Mouse (Mus musculus): ENCODE data around the gene Stac3. TPM values are rescaled to one million over a fixed set of nuclear protein-coding genes. Genes with fewer than 3 reads are reported as not detected.
A peak's percentile ranks its signal among the peaks of the same experiment; 100 is the strongest.

The Stac3 gene
- total RNA-seq, 2 experiments from 2014 or later, result 5.1 to 5.2 TPM

DNA sequence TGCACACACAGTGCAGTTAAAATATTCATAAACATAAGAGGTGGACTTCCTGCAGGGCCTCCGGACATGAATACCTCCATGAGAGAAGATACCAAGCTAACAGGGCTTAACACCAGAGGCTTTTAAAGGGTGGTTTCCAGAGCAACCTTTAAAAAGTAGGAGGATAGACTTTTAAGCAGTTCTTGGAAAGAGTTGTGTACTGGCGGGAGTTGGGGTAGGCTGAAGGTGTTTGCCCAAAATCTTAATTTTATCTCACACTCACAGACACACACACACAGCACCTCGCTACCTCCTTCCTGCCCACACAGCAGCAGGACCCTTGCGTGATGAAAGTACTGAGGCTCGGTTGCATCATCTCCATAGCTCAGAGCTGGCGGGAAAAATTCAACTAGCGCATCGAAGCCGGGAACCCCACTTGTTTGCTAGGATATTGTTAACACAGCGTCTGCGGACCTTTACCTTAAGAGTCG lies 20.2 kb downstream of the Stac3 start:
- DNase-seq, result no peak
- intact Hi-C loops (cut with DNase I), result no loop called here

GRCm38 (mm10) chr10:127522088-127522581 lies 20.6 kb downstream of the Stac3 start, which contains the start of gene Shmt2:
TSS of gene Shmt2 (minus strand) at chr10:127522444.
- intact Hi-C loops (cut with DNase I), result no loop called here

DNA sequence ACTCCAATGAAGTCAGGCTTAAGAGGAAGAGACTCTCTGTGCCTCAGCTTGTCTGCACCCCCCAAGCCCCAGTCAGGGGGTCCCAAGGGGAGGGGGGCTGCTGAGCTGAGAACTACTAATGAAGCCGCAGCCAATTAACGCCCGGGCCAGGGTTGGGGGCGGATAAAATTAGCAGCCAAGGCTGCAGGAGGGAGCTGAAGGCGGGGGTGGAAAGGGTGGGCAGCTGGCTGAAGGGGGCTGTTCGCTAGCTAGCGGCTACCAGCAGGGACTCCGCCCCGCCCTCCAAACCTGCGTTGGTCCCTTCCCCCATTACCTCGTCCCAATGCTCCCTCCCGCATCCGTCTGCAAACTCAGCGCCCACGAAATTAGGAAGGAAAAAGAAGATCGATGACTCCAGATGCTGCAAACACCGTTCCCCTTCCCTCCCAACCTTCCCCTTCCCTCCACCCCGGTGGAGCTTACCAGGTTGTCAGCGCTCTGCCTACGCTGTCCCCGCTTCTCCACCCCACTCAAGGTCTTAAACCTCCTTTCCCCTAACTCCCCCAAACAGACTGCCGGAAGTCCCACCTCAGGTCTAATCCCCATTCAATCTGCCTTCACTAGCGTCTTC lies 23.3 kb downstream of the Stac3 start:
- no peak for DNase-seq
- intact Hi-C loops (cut with DNase I), result no loop called here

More at GRCm38 (mm10) chr10:127522088-127522581, 20.6 kb downstream of the Stac3 start, which contains the start of gene Shmt2:
- DNase-seq, result peak; percentile 91

GRCm38 (mm10) chr10:127526048-127526447 lies 24.6 kb downstream of the Stac3 start:
- intact Hi-C loops (cut with DNase I), result no loop called here
- no peak for DNase-seq

GRCm38 (mm10) chr10:127526681-127527080 lies 25.2 kb downstream of the Stac3 start:
- intact Hi-C loops (cut with DNase I), result no loop called here
- DNase-seq, result peak; percentile 79

GRCm38 (mm10) chr10:127527481-127527880 lies 26.0 kb downstream of the Stac3 start:
- no peak for DNase-seq
- intact Hi-C loops (cut with DNase I), result no loop called here

DNA sequence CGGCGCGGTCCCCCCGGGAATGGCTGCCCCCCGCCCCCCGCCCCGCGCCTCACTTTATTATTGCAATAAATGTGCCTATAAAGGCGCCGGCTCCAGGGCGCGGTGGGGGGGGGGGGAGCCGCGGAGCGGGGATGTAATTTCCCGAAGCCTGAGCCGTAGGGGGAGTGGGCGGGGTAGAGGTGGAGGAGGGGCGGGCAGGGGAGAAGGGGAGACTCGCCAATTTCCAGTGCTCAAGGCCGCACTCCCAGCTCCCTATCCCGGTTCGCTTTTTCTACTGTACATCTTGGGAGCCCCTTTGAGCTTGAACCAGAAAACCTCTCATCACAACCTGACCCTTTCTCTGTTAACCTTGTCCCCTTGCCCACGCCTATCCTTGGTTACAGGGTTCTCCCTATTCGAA lies 29.5 kb downstream of the Stac3 start:
- intact Hi-C loops (cut with DNase I), result loop anchor here (10.0 kb wide), 1 partner anchor 196 kb away; no protein-coding TSS in a partner anchor
- DNase-seq, result no peak

DNA sequence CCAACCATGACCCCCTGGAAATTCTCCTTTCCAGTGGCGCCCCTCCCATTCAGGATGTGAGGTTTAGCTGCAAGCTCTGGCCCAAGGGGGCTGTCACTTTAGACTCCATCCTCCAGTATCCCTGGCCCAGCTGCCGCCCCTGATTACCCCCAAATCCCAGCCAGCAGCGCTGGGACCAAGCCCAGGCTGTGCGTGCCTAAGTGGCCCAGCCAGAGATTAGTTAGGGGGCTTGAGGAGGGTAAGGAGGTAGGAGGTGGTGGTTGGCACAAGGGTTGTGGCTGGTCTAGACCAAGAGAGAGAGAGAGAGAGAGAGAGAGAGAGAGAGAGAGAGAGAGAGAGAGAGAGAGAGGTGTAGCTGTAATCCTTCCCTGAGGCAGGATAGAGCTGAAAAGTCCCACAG lies 30.1 kb downstream of the Stac3 start:
- intact Hi-C loops (cut with DNase I), result loop anchor here (10.0 kb wide), 1 partner anchor 197 kb away; no protein-coding TSS in a partner anchor
- DNase-seq, result no peak

- intact Hi-C loops (cut with DNase I), result loop anchor here (10.0 kb wide), 1 partner anchor 199 kb away; no protein-coding TSS in a partner anchor
- peak; percentile 63 for DNase-seq
Observed at GRCm38 (mm10) chr10:127534036-127534928, 32.8 kb downstream of the Stac3 start, which contains the start of gene Nxph4. TSS of gene Nxph4 (minus strand) at chr10:127534559.

- no peak for DNase-seq
- intact Hi-C loops (cut with DNase I), result loop anchor here (10.0 kb wide), 1 partner anchor 200 kb away; no protein-coding TSS in a partner anchor
Observed at GRCm38 (mm10) chr10:127534929-127535384, 33.5 kb downstream of the Stac3 start.

DNA sequence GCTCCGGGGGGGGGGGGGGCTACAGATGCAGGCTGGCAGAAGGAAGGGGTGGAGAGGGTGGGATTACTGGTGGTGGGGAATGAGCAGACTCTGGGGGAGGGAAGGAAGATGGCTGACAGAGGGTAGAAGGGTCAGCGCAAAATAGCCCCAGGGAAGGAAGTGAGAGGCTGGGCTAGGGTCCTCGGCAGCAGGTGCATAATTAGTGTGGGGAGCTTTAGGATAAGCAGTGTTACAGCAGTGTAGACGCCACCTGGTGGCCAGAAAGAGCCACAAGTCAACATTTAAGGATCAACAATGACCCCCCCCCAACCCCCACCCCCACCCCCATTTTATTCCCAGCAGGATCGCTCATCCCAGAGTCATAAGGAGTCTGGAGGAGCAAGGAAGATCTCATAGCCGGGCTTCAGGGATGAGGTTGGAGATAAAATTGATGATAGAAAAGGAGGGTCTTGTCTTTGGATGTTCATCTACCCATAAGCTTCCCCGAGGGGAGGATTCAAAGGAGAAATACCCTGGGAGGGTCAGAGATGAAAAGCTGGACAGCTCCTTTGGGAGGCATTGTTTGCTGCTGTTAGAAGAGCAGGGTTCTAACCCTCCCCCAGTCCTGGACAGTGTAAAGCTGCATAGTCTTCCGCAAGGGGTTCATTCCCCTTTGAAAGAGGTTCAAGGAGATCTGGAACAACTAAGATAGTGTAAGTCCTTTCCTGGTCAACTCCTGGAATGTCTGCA lies 35.3 kb downstream of the Stac3 start:
- peak; percentile 74 for DNase-seq
- intact Hi-C loops (cut with DNase I), result loop anchor here (10.0 kb wide), 1 partner anchor 202 kb away; no protein-coding TSS in a partner anchor

DNA sequence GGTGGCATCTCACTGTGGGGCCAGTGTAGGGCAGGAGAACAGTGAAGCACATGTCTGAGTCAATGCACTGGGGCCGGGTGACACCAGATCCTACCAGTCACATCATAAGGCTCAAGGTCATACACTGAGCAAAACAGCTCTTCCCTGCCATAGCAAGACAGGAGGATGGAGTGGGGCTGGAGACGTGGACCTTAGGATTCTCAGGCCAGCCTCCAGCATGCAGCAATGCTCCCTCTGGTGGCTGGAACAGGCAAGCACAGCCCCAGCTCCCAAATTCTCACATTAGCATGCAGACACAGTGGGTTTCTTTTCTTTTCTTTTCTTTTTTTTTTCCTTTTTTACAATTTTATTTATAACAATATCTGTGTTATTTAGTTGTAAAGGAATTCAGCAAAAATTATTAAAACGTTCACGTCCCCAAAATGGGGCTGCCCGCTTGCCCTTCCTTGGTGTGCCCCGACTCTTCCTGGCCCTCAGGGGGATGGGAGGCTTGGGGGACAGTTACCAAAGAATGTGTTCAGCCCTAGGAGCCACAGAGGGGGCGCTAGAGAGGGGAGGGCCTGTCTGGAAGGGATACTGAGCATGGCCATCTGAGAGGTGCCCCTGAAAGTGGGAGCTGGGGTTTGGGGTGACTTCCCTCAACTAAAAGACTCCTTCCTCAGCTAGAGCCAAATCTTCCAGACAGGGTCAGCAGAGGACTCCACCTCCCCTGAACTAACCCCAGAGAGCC lies 36.5 kb downstream of the Stac3 start:
- intact Hi-C loops (cut with DNase I), result loop anchor here (2.0 to 10.0 kb wide), 2 partner anchors 29 to 203 kb away; no protein-coding TSS in a partner anchor
- DNase-seq, result peak; percentile 86

DNA sequence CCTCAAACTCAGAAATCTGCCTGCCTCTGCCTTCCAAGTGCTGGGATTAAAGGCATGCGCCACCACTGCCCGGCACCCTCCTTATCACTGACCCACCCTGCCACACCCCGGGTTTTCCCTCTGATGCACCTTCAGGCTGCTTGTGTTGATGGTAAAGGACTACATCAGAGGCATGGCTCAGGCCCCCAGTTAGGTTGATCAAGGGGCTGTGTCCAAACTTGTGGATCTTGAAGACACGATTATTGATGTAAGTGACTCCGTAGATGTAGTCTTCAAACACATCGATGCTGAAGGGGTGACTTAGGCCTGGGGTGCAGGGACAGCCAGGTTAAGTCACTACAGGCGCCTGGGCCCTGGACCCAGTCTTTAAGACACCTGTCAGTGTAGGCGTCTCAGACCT lies 40.0 kb downstream of the Stac3 start:
- DNase-seq, result no peak
- intact Hi-C loops (cut with DNase I), result no loop called here

DNA sequence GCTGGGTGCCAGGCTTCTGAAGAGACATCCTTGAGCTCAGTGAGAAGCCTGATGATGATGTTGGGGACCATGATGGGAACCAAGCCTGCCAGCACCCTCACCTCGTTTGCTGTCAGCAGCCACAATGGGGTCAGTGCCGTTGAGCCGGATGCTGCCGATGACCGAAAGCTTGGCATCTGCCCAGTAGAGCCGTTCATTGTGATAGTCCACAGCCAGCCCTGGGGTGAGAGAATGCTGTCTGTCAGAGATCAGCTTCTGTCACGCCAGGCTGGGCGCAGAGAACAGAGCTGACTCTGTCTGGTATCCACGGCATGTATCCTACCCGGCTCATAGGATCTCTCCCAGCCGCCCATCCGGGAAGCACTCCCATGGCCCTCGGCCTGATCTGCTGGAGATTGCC lies 40.6 kb downstream of the Stac3 start:
- intact Hi-C loops (cut with DNase I), result no loop called here

DNA sequence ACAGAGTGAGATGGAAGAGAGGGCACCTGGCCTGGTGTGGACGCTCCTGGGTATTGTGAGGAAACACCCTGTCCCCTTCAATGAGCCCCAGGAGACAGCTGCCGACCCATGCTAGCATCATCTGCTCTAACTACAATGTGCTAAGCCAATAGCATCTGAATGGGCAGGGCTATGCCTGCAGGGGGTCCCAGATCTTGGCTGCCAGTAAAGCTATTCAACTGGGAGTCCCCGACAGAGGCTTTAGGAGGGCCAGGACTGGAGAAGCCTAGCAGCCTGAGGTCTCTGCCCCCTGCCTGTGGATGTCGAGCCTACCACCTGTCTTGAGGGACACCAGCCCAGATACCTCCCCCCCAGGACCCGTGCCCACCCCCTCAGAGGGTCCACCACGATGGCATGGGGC lies 41.2 kb downstream of the Stac3 start:
- intact Hi-C loops (cut with DNase I), result no loop called here
- peak; percentile 75 for DNase-seq

More for the DNA sequence above, 40.6 kb downstream of the Stac3 start:
- peak; percentile 70 for DNase-seq

DNA sequence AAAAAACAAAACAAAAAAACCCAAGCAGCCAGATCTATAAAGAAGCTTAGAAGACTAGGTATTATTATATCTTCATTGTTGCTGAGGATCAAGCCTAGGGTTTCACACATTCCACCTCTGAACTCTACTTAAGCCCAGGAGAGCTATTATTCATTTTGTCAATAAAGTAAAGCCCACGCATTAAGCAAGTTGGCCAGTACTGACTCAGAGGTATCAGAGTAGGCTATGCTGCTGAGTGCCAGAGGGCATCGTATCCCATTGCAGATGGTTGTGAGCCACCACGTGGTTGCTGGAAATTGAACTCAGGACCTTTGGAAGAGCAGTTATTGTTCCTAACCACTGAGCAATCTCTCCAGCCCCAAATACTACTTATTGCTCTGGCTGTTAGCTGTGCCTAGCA lies 42.4 kb downstream of the Stac3 start:
- intact Hi-C loops (cut with DNase I), result no loop called here
- DNase-seq, result no peak

GRCm38 (mm10) chr10:127544375-127544774 lies 42.9 kb downstream of the Stac3 start:
- intact Hi-C loops (cut with DNase I), result no loop called here
- DNase-seq, result no peak

DNA sequence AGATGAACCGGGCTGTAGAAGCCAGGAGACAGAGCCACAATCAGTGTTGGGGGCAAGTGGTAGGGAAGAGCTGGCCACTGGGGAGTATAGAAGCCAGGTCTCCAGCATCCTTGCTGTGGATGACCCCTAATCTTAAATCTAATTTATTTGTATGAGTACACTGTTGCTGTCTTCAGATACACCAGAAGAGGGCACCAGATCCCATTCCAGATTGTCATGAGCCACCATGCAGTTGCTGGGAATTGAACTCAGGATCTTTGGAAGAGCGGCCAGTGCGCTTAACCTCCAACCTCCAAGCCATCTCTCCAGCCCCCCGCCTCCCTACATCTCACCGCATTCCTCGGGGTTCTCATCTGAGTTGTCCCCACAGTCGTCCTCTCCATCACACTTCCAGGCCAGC lies 45.0 kb downstream of the Stac3 start:
- intact Hi-C loops (cut with DNase I), result no loop called here
- no peak for DNase-seq

DNA sequence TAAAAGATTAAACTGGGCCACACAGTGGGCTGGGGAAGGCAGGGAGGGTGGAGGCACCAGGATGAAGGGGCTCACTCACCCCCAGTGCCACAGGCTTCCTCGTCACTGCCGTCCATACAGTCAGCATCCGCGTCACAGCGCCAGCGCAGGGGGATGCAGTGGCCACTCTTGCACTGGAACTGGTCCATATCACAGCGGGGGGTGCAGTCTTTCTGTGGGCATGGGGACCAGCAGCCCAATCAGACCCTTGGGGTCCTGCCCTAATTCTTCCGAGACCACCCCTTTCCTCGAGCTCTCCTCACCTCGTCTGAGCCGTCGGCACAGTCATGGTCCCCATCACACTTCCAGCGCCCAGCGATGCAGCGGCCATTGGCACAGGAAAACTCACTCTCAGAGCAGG lies 46.8 kb downstream of the Stac3 start:
- DNase-seq, result no peak
- intact Hi-C loops (cut with DNase I), result no loop called here

GRCm38 (mm10) chr10:127549892-127550291 lies 48.4 kb downstream of the Stac3 start:
- intact Hi-C loops (cut with DNase I), result no loop called here
- DNase-seq, result no peak

Measured in left cerebral cortex, postnatal 4 days (tissue).